Mouse (Mus musculus) forelimb bud, embryonic 11.5 days (tissue): Measurements from ENCODE around the gene Igf1.
A peak's percentile ranks its signal among the peaks of the same experiment; 100 is the strongest.

Source experiments
- DNase-seq: peaks from one replicate; pipeline ENCODE4 v3.0.0-alpha.2; 2012; ENCODE audit warnings: low read depth, low spot score

The Igf1 gene

DNA sequence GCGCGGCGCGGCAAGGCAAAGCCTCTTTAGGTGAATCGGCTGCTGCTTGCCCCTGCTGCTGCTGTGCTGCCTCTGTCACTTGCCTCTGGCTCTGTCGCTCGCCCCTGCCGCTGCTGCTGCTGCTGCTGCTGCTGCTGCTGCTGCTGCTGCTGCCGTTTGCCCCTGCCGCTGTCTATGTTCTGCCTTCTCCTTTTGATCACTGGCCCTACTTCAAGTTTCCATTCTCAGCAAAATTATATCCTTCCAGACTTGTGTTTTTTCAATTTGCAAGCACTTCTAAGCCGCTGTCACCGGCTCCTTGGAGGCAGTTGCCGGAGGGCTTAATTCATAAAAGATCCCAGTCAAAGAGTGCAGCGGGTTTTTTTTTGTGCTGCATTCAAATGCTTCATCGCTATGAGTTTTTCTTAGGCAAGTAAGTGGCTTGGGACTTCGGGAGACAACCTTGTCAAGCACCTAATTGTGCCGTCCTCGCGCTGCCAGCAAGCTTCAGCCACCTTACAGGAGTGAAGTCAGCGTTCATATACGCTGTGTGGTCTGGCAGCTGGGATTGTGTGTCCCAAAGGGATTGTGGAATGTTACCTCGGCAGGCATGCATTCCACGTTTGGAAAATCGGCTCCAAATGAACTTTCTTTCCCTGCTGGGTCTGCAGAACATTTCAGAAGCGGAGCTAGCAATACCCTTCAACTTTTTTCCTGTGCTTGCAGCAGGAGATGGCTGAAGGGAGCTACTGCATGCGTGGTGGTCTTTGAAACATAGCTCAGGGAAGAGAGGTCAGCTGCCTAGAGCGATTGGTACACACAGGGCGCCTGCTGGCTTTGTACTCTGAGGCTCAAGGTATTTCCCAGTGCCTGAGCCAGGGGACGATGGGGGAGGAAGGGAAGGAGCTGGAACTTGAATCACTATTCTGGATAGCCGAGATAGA lies 2.4 kb downstream of the Igf1 start:
- peak; percentile 91 for DNase-seq

DNA sequence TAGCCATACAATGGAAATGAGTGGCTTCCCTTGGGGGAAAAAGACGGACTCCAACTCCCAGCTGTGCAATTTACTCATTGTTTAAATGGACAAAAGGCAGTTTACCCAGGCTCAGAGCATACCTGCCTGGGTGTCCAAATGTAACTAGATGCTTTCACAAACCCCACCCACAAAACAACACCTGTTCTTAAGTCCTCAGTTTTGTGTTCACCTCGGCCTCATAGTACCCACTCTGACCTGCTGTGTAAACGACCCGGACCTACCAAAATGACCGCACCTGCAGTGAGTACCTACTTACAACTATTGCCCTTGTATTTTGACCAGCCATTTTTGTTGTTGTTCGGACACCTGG lies 3.0 kb downstream of the Igf1 start:
- DNase-seq, result no peak

- no peak for DNase-seq
These were observed 4.8 kb downstream of the Igf1 start for GRCm38 (mm10) chr10:87862899-87863298.

DNA sequence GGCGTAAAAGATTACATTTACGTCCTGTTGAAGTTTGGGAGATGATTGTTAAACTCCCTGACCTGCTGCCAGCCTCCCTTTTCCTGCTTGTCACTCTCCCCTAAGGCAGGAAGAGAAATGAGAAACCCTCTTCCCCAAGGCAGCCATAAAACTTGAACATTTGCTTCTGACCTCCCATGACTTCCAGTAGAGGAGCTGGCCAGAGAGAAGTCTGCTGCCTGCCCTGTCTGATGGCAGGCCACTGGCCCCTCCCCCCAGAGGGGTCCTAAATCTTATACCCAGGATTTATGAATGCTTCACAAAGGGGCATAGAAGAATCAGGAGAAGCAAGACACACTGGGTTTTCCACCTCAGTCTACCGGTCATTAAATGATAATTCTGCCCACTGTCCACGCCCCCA lies 5.3 kb downstream of the Igf1 start:
- DNase-seq, result no peak

- no peak for DNase-seq
These were observed 7.6 kb downstream of the Igf1 start for GRCm38 (mm10) chr10:87865712-87866111.

DNA sequence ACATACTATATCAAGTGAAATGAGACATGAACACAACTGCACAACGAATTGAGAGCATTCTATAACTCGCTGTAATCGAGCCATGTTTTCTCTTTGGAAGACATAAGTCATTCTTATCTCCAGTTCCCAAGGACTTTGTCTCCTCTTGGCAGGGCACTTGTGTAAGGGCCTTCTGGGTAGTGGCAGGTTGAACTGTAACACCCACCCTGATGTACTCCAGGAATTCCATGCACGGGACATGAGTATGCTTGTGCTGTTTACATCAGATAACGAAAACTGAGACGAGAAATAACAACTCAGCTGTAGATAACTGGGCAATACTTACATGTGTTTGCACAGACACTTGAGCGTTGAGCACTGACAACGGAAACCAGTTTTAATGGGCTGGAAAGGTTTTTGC lies 8.4 kb downstream of the Igf1 start:
- DNase-seq, result no peak

DNA sequence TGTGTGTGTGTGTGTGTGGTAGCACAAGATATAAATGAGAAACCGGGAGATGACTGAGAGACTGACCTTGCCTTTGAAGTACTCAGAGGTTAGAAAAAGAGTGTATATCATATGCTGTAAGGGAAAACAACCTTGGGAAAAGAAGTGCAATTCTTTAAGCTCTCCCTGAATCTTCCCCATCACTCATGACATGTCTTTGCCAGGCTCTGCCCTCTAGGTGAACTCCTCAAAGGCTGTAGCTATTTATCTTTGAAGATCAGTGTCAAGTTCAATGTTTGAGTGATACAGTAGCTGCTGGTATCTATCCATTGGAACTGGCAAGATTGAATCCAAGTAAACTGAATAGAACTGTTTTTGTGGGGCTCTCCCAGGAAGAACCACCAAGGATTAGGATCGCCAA lies 9.2 kb downstream of the Igf1 start:
- DNase-seq, result no peak

GRCm38 (mm10) chr10:87867631-87868030 lies 9.6 kb downstream of the Igf1 start:
- DNase-seq, result peak; percentile 84

- peak; percentile 71 for DNase-seq
These were observed 10.4 kb downstream of the Igf1 start for GRCm38 (mm10) chr10:87868349-87869053.

GRCm38 (mm10) chr10:87869151-87869550 lies 11.1 kb downstream of the Igf1 start:
- no peak for DNase-seq

DNA sequence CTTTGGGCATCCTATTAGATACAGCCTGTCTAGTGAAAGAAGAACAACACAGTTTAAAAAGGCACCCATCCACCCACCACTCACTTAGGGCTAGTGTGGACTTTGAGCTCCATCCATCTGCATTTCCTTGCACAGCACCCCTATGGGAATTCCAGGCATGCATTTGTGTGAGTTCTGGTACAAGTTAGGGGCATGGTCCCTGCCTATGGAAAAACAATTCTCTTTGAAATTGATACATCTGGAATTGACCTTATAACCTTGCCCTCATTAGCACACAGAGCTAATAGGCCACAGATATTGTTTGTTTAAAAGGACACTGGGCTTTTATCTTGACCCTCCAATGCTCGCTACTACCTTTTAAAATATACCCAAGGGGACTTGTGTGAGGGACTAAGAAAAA lies 11.6 kb downstream of the Igf1 start:
- DNase-seq, result peak; percentile 71

DNA sequence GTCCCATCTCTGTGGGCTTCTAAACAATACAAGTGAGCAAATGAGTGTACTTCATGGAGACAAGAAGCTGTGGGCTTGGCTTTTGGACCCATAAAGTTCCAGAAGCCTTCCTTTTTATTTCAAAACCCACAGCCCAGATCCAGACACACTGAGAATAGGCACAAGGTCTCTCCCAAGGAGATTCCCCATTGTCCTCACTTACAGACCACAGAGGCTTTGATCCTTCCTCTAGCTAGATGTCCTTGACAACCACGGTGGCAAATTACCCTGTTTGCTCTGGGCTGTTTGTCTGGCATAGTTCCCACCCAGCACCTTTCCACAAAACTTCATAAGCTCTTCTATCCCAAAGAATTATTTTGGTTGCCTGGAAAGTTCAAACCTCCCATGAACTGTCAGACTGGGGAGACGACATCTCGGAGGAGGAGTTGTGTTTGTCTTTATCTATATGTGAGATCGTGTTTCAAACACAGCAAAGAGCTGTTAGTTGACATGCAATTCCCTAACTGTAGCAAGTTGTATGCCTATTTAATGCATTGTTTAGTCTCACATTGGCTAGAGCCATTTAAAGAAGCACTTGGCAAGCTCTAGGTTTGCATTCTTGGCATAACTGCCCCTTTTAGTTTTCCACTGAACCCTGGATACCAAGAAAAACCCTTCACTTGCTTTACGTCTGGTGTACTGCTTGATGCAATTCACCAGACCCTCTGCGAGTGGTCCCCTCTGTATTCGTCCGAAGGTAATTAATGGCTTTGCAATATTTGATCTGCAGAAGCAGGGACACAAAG lies 14.0 kb downstream of the Igf1 start:
- no peak for DNase-seq

DNA sequence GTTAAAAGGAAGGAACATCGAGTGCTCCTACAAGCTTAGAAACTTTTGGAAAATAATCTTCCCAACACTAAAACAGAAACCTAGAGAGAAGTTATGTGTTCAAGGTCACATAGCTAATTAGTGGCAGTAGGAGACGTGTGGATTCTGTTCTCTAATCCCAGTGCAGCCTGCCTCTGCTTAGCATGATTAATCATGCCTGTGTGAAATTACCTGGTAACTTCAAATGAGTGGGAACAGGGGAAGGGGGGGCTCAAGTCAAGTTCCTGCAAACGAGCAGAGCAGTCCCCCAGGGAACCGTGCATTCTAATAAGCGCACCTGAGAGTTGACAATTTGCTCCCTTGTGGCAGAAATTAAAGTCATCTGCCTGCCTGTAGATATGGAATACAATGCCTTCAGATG lies 14.8 kb downstream of the Igf1 start:
- no peak for DNase-seq

- no peak for DNase-seq
These were observed 15.5 kb downstream of the Igf1 start for GRCm38 (mm10) chr10:87873516-87873915.

- DNase-seq, result no peak
These were observed 22.2 kb downstream of the Igf1 start for GRCm38 (mm10) chr10:87880071-87880785.

GRCm38 (mm10) chr10:87885326-87886040 lies 27.4 kb downstream of the Igf1 start:
- DNase-seq, result no peak

GRCm38 (mm10) chr10:87889850-87890249 lies 31.8 kb downstream of the Igf1 start:
- DNase-seq, result no peak

- DNase-seq, result no peak
These were observed 34.2 kb downstream of the Igf1 start for GRCm38 (mm10) chr10:87892256-87892655.

DNA sequence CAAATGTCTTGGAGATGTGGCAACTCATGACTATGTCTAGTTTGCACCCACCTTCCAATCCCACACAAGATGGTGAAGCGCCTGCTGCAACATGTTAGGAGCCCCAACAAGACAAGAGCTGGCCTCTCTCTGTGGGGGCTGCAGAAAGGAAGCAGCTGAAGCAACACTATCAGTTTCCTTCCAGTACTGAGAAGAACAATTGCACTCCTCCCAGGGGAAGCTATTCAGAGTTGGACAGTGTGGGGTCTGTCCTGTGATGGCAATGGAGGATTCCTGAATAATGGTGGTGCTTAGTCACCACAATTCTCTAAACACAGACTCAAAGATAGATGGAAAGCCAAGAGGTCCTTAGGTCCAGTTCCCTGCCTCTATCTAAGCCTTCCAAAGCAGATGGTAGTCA lies 35.2 kb downstream of the Igf1 start:
- DNase-seq, result no peak

DNA sequence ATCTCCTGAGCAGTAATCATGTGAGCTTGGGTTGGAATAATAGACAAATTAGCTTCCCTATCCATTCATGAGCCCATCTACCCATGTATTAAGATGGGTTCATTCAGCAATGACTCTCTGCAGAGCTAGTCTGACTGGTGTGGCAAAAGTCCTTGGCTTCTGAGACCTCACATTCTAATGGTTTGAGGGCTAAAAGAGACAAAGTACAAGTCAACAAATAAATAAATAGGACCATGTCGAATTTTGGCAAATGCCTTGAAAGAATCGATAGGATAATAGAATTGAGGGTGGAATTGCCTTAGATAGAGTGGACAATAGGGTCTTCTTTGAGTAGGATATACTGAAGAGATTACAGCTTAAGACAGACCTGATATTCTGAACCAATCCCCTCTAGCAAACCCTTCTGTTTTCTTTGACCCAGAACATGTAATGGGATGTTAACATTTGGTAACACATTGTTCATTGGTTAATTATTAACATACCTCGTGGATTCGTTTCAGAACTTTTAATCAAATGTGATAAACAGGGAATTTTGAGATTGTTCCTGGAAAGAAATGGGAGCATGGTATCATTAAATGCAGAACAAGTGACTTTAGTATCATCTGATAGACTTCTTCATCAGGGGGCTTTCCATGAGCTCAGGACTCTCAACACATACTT lies 36.5 kb downstream of the Igf1 start:
- DNase-seq, result no peak
